29 mouse cellular contexts compared by ENCODE assay signal in genomic region chr16:24029965-24030672, GRCm38 (mm10). TPM values are rescaled to one million over a fixed set of nuclear protein-coding genes. Genes with fewer than 3 reads are reported as not detected.
"Had no signal": no experiment of that assay in that cellular context is flagged by ENCODE, and none has a peak within 500 bp of the region (broad histone marks: within the 10 kb centered on the region; RNA-seq: fewer than 3 reads in every experiment).

No protein-coding gene starts in this region.

- H3K4me1 ChIP-seq: midbrain, embryonic 12.5 days; midbrain, embryonic 15.5 days; neural tube, embryonic 12.5 days; neural tube, embryonic 15.5 days had no signal

- H3K27me3 ChIP-seq: midbrain, embryonic 12.5 days; midbrain, embryonic 15.5 days; neural tube, embryonic 12.5 days; neural tube, embryonic 15.5 days had no signal

- H3K9ac ChIP-seq: liver, embryonic 14.5 days; liver, postnatal 0 days; midbrain, embryonic 12.5 days; midbrain, embryonic 15.5 days; neural tube, embryonic 12.5 days; neural tube, embryonic 15.5 days had no signal

- H3K4me3 ChIP-seq: left cerebral cortex, adult 2 months; midbrain, embryonic 12.5 days; midbrain, embryonic 15.5 days; neural tube, embryonic 12.5 days; neural tube, embryonic 15.5 days had no signal

- H3K9me3 ChIP-seq: midbrain, embryonic 12.5 days; midbrain, embryonic 15.5 days; neural tube, embryonic 12.5 days; neural tube, embryonic 15.5 days had no signal

- ATAC-seq: intestine, postnatal 0 days; liver, postnatal 0 days; midbrain, embryonic 15.5 days had no signal

- H3K36me3 ChIP-seq: midbrain, embryonic 12.5 days; midbrain, embryonic 15.5 days; neural tube, embryonic 12.5 days; neural tube, embryonic 15.5 days had no signal

- H3K4me2 ChIP-seq: midbrain, embryonic 12.5 days; midbrain, embryonic 15.5 days; neural tube, embryonic 12.5 days; neural tube, embryonic 15.5 days had no signal

- DNase-seq: kidney, adult 2 months; kidney, postnatal 25 days; layer of hippocampus, postnatal 36 days; liver, postnatal 0 days; right cerebral cortex, adult 18-20 months; right cerebral cortex, postnatal 14 days; right cerebral cortex, postnatal 4 days; thymus, postnatal 25 days had no signal

- H3K27ac ChIP-seq: kidney, postnatal 0 days; left cerebral cortex, adult 2 months; liver, embryonic 14.5 days; midbrain, embryonic 12.5 days; midbrain, embryonic 15.5 days; neural tube, embryonic 12.5 days; neural tube, embryonic 15.5 days had no signal

RNA-seq across cellular contexts. Expression of gene Gm37419, which starts 41.8 kb away (rescaled TPM):
- total RNA-seq: layer of hippocampus, adult 8-10 months; layer of hippocampus, postnatal 10 days; layer of hippocampus, postnatal 36 days; left cerebral cortex, adult 2 months; left cerebral cortex, postnatal 10 days; left cerebral cortex, postnatal 36 days; liver, adult 2 months; megakaryocyte progenitor cell, adult 5-6 weeks; megakaryocyte-erythroid progenitor cell, adult 5-6 weeks had no signal
- polyA plus RNA-seq: intestine, embryonic 14.5 days; intestine, postnatal 0 days; kidney, adult 2 months; kidney, embryonic 14.5 days; kidney, postnatal 0 days; limb, embryonic 11.5 days; limb, embryonic 14.5 days; liver, adult 2 months; liver, embryonic 14.5 days; liver, postnatal 0 days; lung, embryonic 16.5 days; midbrain, embryonic 12.5 days; midbrain, embryonic 15.5 days; neural tube, embryonic 12.5 days; neural tube, embryonic 15.5 days; thymus, postnatal 0 days had no signal
